Mouse (Mus musculus): Measurements from ENCODE around the gene Wdr66. TPM values are rescaled to one million over a fixed set of nuclear protein-coding genes. Genes with fewer than 3 reads are reported as not detected.

Gene Wdr66
- polyA plus RNA-seq, 1 experiment from 2014 or later: 6.8 TPM

- 66% methylated on average over 12 of the region's 12 CpGs for WGBS
- no peaks in the 10 kb centered on the region for H3K36me3 ChIP-seq (replicated peaks; ENCODE audit: control insufficient read depth, insufficient read depth, low read depth, low read length)
Observed at GRCm38 (mm10) chr5:123296224-123296806, 44.4 kb downstream of the Wdr66 start.

DNA sequence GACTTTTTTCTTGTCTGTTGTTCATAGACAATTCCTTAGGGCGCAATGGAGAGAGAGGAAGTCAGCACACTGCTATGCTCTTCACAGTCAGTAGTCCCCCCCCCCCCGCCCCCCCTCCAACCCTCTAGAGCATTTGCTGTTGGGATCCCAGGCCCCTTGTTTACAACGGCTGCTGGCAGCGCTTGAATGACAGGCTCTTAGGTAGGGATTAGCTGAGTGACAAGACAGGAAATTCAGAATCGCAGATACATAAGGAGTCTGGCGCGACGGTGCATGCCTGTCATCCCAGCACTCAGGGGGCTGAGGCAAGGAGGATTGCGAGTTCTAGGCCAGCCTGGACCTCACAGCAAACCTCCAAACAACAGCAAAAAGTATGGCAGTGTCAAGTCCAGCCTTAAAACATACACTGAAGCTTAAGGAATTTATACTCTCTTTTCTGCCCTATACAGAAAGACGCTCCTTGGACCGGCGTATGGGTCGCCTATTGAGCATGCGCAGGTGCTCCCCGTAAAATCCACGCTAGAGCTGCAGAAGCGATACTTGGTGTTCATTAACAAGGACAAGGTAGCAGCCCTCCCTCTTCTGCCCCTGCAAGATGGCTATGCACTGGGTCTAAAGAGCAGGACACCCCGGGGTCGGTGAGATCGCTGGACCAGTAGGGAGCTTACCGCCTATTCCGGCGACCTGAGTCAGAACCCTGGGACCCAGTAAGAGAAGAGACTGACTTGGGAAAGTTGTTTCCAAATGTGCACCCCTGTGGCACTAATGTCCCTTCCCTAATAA lies 45.3 kb downstream of the Wdr66 start:
- H3K36me3 ChIP-seq (replicated peaks; ENCODE audit: control insufficient read depth, insufficient read depth, low read depth, low read length): no peaks in the 10 kb centered on the region
- no peaks in the 10 kb centered on the region for H3K9me3 ChIP-seq (replicated peaks; ENCODE audit: control insufficient read depth, low read length)
- no peaks in the 10 kb centered on the region; the same call in 1 of the 2 replicates for H3K4me1 ChIP-seq (ENCODE audit: control insufficient read depth, insufficient read depth, low read length)
- no peak overlapping the region for H3K4me2 ChIP-seq (ENCODE audit: low read depth, low read length)
- no peak overlapping the region for H3K4me3 ChIP-seq (ENCODE audit: low read depth, low read length)
- no peak overlapping the region for H3K9ac ChIP-seq (replicated peaks; ENCODE audit: low read length)
- 61% methylated on average over 22 of the region's 23 CpGs for WGBS
- no peaks in the 10 kb centered on the region for H3K27me3 ChIP-seq (ENCODE audit: control insufficient read depth, insufficient read depth, low read length)
- no peak overlapping the region for H3K27ac ChIP-seq (replicated peaks; ENCODE audit: low read depth, low read length)
- DNase-seq (ENCODE audit: low spot score) (no peak), ATAC-seq (replicated peaks; ENCODE audit: insufficient number of reproducible peaks, low FRiP score, low TSS enrichment, low read depth) (no peak)

More at GRCm38 (mm10) chr5:123296224-123296806, 44.4 kb downstream of the Wdr66 start:
- Histone ChIP-seq H3K4me2 (ENCODE audit: low read depth, low read length) (no peak overlapping the region), H3K4me1 (ENCODE audit: control insufficient read depth, insufficient read depth, low read length) (no peaks in the 10 kb centered on the region), H3K27me3 (ENCODE audit: control insufficient read depth, insufficient read depth, low read length) (no peaks in the 10 kb centered on the region), H3K9ac (replicated peaks; ENCODE audit: low read length) (no peak overlapping the region), H3K9me3 (replicated peaks; ENCODE audit: control insufficient read depth, low read length) (no peaks in the 10 kb centered on the region), H3K4me3 (ENCODE audit: low read depth, low read length) (no peak overlapping the region), H3K27ac (replicated peaks; ENCODE audit: low read depth, low read length) (no peak overlapping the region)
- DNase-seq (ENCODE audit: low spot score) (peak; percentile 48), ATAC-seq (replicated peaks; ENCODE audit: insufficient number of reproducible peaks, low FRiP score, low TSS enrichment, low read depth) (no peak)

- Histone ChIP-seq H3K27ac (replicated peaks; ENCODE audit: low read depth, low read length) (no peak overlapping the region), H3K4me1 (ENCODE audit: control insufficient read depth, insufficient read depth, low read length) (no peaks in the 10 kb centered on the region; the same call in 1 of the 2 replicates), H3K4me2 (ENCODE audit: low read depth, low read length) (no peak overlapping the region), H3K36me3 (replicated peaks; ENCODE audit: control insufficient read depth, insufficient read depth, low read depth, low read length) (no peaks in the 10 kb centered on the region), H3K9me3 (replicated peaks; ENCODE audit: control insufficient read depth, low read length) (no peaks in the 10 kb centered on the region), H3K27me3 (ENCODE audit: control insufficient read depth, insufficient read depth, low read length) (no peaks in the 10 kb centered on the region), H3K9ac (replicated peaks; ENCODE audit: low read length) (no peak overlapping the region), H3K4me3 (ENCODE audit: low read depth, low read length) (no peak overlapping the region)
- DNase-seq (ENCODE audit: low spot score) (no peak), ATAC-seq (replicated peaks; ENCODE audit: insufficient number of reproducible peaks, low FRiP score, low TSS enrichment, low read depth) (no peak)
- WGBS: 83% methylated on average over 7 of the region's 7 CpGs
Observed at GRCm38 (mm10) chr5:123297830-123298229, 45.9 kb downstream of the Wdr66 start.

DNA sequence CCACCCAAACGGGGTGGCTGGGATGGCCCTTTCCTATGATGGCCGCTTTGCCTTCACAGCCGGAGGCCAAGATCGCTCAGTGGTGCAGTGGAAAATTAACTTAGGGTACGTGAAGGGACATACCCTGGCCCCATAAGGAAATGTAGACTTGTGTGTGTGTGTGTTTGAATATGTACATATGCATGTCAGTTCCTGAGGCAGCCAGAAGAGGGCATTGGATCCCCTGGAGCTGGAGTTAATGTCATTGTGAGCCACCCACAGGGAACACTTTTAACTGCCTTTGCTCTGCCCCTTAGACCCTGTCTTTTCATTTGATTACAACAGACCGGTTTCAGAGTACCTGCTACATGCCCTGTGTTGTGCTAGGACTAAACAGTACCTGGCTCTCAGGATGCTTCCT lies 46.6 kb downstream of the Wdr66 start:
- H3K4me1 ChIP-seq (ENCODE audit: control insufficient read depth, insufficient read depth, low read length): no peaks in the 10 kb centered on the region; the same call in 1 of the 2 replicates
- H3K27ac ChIP-seq (replicated peaks; ENCODE audit: low read depth, low read length): no peak overlapping the region
- ATAC-seq (replicated peaks; ENCODE audit: insufficient number of reproducible peaks, low FRiP score, low TSS enrichment, low read depth) (no peak), DNase-seq (ENCODE audit: low spot score) (no peak)
- H3K4me2 ChIP-seq (ENCODE audit: low read depth, low read length): no peak overlapping the region
- H3K9ac ChIP-seq (replicated peaks; ENCODE audit: low read length): no peak overlapping the region
- WGBS: 93% methylated on average over 6 of the region's 6 CpGs
- H3K9me3 ChIP-seq (replicated peaks; ENCODE audit: control insufficient read depth, low read length): no peaks in the 10 kb centered on the region
- no peaks in the 10 kb centered on the region for H3K36me3 ChIP-seq (replicated peaks; ENCODE audit: control insufficient read depth, insufficient read depth, low read depth, low read length)
- no peaks in the 10 kb centered on the region for H3K27me3 ChIP-seq (ENCODE audit: control insufficient read depth, insufficient read depth, low read length)
- no peak overlapping the region for H3K4me3 ChIP-seq (ENCODE audit: low read depth, low read length)

DNA sequence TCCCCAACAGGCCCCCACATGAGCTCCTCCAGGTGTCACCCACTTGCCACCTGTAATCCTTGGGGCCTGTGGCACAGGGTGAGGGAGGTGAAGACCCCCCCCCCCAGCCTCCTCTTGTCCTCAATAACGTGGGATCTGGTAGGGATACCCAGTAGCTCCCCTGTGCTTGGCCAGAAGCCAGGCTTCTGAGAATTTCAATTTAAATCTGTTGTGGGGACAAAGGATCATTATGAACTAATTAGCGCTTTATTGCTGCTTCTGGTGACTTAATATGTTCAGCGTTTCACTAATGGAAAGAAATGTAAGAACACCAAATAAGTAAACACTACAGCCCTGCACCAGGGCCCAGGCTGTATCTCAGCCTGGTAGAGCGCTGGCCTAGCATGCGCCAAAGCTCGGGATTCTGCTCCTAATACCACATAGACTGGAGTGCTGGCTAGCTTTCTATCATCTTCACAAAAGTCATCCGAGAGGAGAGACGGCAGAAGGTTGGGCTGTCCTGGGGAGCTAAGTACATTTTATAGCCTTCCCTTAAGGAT lies 48.7 kb downstream of the Wdr66 start:
- Histone ChIP-seq H3K4me1 (ENCODE audit: control insufficient read depth, insufficient read depth, low read length) (no peaks in the 10 kb centered on the region; the same call in 1 of the 2 replicates), H3K36me3 (replicated peaks; ENCODE audit: control insufficient read depth, insufficient read depth, low read depth, low read length) (no peaks in the 10 kb centered on the region), H3K27ac (replicated peaks; ENCODE audit: low read depth, low read length) (no peak overlapping the region), H3K4me2 (ENCODE audit: low read depth, low read length) (no peak overlapping the region), H3K27me3 (ENCODE audit: control insufficient read depth, insufficient read depth, low read length) (no peaks in the 10 kb centered on the region), H3K9me3 (replicated peaks; ENCODE audit: control insufficient read depth, low read length) (no peaks in the 10 kb centered on the region), H3K9ac (replicated peaks; ENCODE audit: low read length) (no peak overlapping the region; the same call in 1 of the 2 replicates), H3K4me3 (ENCODE audit: low read depth, low read length) (no peak overlapping the region)
- DNase-seq (ENCODE audit: low spot score): no peak
- ATAC-seq (replicated peaks; ENCODE audit: insufficient number of reproducible peaks, low FRiP score, low TSS enrichment, low read depth): no peak
- WGBS: 74% methylated on average over 8 of the region's 8 CpGs

GRCm38 (mm10) chr5:123301780-123302521 lies 50.0 kb downstream of the Wdr66 start:
- no peaks in the 10 kb centered on the region for H3K36me3 ChIP-seq (replicated peaks; ENCODE audit: control insufficient read depth, insufficient read depth, low read depth, low read length)
- H3K27ac ChIP-seq (replicated peaks; ENCODE audit: low read depth, low read length): no peak overlapping the region
- DNase-seq (ENCODE audit: low spot score) (peak; percentile 35), ATAC-seq (replicated peaks; ENCODE audit: insufficient number of reproducible peaks, low FRiP score, low TSS enrichment, low read depth) (no peak; the same call in 1 of the 2 replicates)
- H3K9ac ChIP-seq (replicated peaks; ENCODE audit: low read length): no peak overlapping the region
- H3K4me1 ChIP-seq (ENCODE audit: control insufficient read depth, insufficient read depth, low read length): no peaks in the 10 kb centered on the region; the same call in 1 of the 2 replicates
- no peak overlapping the region for H3K4me3 ChIP-seq (ENCODE audit: low read depth, low read length)
- H3K9me3 ChIP-seq (replicated peaks; ENCODE audit: control insufficient read depth, low read length): no peaks in the 10 kb centered on the region
- no peaks in the 10 kb centered on the region for H3K27me3 ChIP-seq (ENCODE audit: control insufficient read depth, insufficient read depth, low read length)
- WGBS: 43% methylated on average over 20 of the region's 20 CpGs
- no peak overlapping the region for H3K4me2 ChIP-seq (ENCODE audit: low read depth, low read length)

- no peaks in the 10 kb centered on the region for H3K9me3 ChIP-seq (replicated peaks; ENCODE audit: control insufficient read depth, low read length)
- H3K9ac ChIP-seq (replicated peaks; ENCODE audit: low read length): no peak overlapping the region
- H3K27me3 ChIP-seq (ENCODE audit: control insufficient read depth, insufficient read depth, low read length): no peaks in the 10 kb centered on the region
- H3K36me3 ChIP-seq (replicated peaks; ENCODE audit: control insufficient read depth, insufficient read depth, low read depth, low read length): no peaks in the 10 kb centered on the region
- ATAC-seq (replicated peaks; ENCODE audit: insufficient number of reproducible peaks, low FRiP score, low TSS enrichment, low read depth) (peak; percentile 52), DNase-seq (ENCODE audit: low spot score) (no peak)
- H3K4me2 ChIP-seq (ENCODE audit: low read depth, low read length): no peak overlapping the region
- H3K4me3 ChIP-seq (ENCODE audit: low read depth, low read length): no peak overlapping the region
- peaks cover 2% of the 10 kb centered on the region; the same call in 1 of the 2 replicates for H3K4me1 ChIP-seq (ENCODE audit: control insufficient read depth, insufficient read depth, low read length)
- H3K27ac ChIP-seq (replicated peaks; ENCODE audit: low read depth, low read length): no peak overlapping the region
- 80% methylated on average over 18 of the region's 18 CpGs for WGBS
Observed at GRCm38 (mm10) chr5:123307630-123308282, 55.9 kb downstream of the Wdr66 start.

Measured in embryonic facial prominence, embryonic 11.5 days (tissue).